Mouse (Mus musculus) embryonic fibroblast, embryonic 13.5 days (primary cell): ENCODE data around the gene Tbc1d8b.

Experiments used
- CTCF ChIP-seq: IDR thresholded peaks from 2 replicates; pipeline ENCODE4 v1.5.1; 2011; ENCODE audit warnings: mild to moderate bottlenecking, control low read depth, low read length, moderate library complexity, borderline replicate concordance; ENCODE audit not compliant: insufficient read depth
- POLR2A ChIP-seq: IDR thresholded peaks from 2 replicates; pipeline ENCODE4 v1.6.1; 2011; ENCODE audit warnings: low read depth, mild to moderate bottlenecking, control low read depth, low read length, moderate library complexity

- TF ChIP-seq CTCF (no peak), POLR2A (no peak)
Measured at GRCm38 (mm10) chrX:139652226-139652625, 32.6 kb upstream of the Tbc1d8b start.
